Mouse (Mus musculus) gastrocnemius, adult 2 months (tissue): ENCODE measurements around the gene Cyp2d11. TPM values are rescaled to one million over a fixed set of nuclear protein-coding genes. Genes with fewer than 3 reads are reported as not detected.
"Not testable (repeated sequence)": the region's sequence is repeated elsewhere in the genome, so short reads cannot be mapped to it uniquely, and the experiment has no call there.

Experiments
- DNase-seq: peaks from one replicate; pipeline ENCODE4 v3.0.0; 2022
- H3K27ac ChIP-seq: fragments of 200-600 bp; 2 replicates; pipeline ENCODE4 v1.8.1; 2022; ENCODE audit warnings: mild to moderate bottlenecking
- H3K4me3 ChIP-seq: fragments of 200-600 bp; 2 replicates; pipeline ENCODE4 v1.8.1; 2022; ENCODE audit warnings: mild to moderate bottlenecking, moderate library complexity
- CTCF ChIP-seq: fragments of 200-600 bp; IDR thresholded peaks from 2 replicates; pipeline ENCODE4 v1.8.1; 2022; ENCODE audit warnings: antibody characterized with exemption, mild to moderate bottlenecking, moderate library complexity
- intact Hi-C: fragments of 180-260 bp; cut with DNase I; formaldehyde crosslinking; loops from one replicate; pipeline ENCODE4 v1.15.1; 2025
- total RNA-seq, 2 experiments: library from RNA; stranded (reverse); gene quantifications; 2 replicates each; pipeline ENCODE4 v1.2.3; 2021

Gene Cyp2d11
- total RNA-seq, 2 experiments from 2014 or later: not detected

DNA sequence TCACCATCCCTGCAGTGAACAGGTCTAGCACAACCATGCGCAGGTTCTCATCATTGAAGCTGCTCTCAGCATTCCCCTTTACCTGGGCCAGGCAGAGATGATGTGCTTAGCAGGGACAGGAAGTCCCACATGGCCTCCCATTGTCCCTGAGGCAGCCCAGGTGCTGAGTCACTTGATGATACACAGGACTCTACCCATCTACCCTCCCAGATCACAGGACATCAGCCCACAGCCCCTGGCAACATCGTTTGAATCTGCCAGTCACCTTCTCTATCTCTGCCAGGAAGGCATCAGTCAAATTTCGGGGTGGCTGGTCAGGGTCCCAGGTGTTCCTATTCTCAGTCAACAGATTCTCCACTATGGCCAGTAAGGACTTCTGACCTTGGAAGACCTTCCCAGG lies 10.3 kb upstream of the Cyp2d11 start:
- Histone ChIP-seq H3K4me3 (no peak overlapping the region), H3K27ac (no peak overlapping the region)
- no peak for DNase-seq
- intact Hi-C loops: no loop called here
- TF ChIP-seq CTCF: no peak

DNA sequence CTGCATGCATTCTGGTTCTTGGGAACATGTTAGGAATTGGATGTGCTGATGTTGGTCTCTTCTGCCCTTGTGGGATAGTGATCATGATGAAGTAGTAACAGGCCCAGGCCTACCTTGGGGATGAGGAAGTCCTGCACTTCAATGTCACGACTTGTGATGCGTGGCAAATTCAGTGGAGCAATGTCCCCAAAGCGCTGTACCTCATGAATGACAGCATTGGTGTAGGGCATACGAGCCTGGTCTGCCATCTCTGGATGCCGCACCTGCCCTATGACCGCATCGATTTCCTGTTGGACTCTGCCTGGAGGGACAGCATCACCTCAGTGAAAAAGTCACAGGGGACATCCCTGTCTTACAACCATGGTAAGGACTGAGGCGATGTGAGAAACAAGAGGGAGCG lies 9.8 kb upstream of the Cyp2d11 start:
- intact Hi-C loops: no loop called here

GRCm38 (mm10) chr15:82402741-82403140 lies 8.9 kb upstream of the Cyp2d11 start:
- no peak overlapping the region for H3K27ac ChIP-seq
- DNase-seq: no peak
- H3K4me3 ChIP-seq: no peak overlapping the region
- intact Hi-C loops: no loop called here
- no peak for TF ChIP-seq CTCF

More for the DNA sequence above, 9.8 kb upstream of the Cyp2d11 start:
- DNase-seq: no peak
- TF ChIP-seq CTCF: no peak
- Histone ChIP-seq H3K4me3 (no peak overlapping the region), H3K27ac (no peak overlapping the region)

DNA sequence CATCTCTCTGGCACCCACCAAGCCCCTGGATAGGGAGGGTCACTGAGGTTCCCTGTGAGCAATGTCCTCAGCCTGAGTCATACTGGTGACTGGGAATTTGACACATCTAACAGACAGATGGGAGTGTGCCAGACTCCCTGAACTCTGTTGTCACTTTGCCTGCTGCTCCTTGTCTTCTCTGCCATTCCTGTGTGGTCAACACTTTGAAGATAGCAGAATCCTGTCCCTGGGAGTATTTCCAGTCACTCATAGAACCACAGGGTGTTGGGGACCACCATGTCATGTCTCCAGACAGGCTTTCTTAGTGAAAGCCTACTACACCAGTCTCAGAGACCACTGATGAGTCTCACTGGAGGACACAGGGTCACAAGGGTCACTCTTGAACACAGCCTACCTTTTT lies 8.3 kb upstream of the Cyp2d11 start:
- Histone ChIP-seq H3K27ac (no peak overlapping the region), H3K4me3 (no peak overlapping the region)
- intact Hi-C loops: no loop called here
- DNase-seq: no peak
- TF ChIP-seq CTCF: no peak

GRCm38 (mm10) chr15:82401516-82401915 lies 7.7 kb upstream of the Cyp2d11 start:
- intact Hi-C loops: no loop called here

DNA sequence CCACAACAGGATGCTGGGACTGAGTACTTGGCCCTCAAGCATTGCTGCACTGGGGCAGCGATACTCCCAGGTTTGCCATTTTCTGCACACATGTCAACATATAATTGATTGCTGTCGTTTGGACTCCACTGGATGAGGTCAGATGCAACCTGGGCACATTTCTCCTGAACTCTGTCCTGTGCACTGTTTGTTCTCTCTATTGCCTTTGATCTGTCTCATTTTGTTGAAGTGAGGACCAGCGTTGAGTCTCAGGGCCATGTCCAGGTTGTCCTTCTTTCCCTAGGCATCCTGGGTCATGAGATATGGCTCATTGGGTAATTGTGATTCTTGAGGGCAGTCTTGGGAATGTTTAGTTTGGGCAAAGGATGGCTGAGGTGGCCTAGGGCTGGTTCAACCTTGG lies 2.1 kb upstream of the Cyp2d11 start:
- DNase-seq, H3K4me3 ChIP-seq, H3K27ac ChIP-seq, intact Hi-C loops: not testable (repeated sequence)

More at GRCm38 (mm10) chr15:82401516-82401915, 7.7 kb upstream of the Cyp2d11 start:
- no peak for TF ChIP-seq CTCF
- no peak overlapping the region for H3K27ac ChIP-seq
- DNase-seq: no peak
- no peak overlapping the region for H3K4me3 ChIP-seq

DNA sequence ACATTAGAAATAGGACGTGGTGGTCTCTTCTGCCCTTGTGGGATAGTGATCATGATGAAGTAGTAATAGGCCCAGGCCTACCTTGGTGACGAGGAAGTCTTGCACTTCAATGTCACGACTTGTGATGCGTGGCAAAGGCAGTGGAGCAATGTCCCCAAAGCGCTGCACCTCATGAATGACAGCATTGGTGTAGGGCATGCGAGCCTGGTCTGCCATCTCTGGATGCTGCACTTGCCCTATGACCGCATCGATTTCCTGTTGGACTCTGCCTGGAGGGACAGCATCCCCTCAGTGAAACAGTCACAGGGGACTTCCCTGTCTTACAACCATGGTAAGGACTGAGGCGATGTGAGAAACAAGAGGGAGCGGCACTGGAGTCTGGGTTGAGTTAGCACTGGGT lies 3.9 kb downstream of the Cyp2d11 start:
- intact Hi-C loops: loop anchor here (5.0 kb wide), 1 partner anchor 413 kb away; no protein-coding TSS in a partner anchor
- H3K27ac ChIP-seq, DNase-seq, H3K4me3 ChIP-seq: not testable (repeated sequence)

DNA sequence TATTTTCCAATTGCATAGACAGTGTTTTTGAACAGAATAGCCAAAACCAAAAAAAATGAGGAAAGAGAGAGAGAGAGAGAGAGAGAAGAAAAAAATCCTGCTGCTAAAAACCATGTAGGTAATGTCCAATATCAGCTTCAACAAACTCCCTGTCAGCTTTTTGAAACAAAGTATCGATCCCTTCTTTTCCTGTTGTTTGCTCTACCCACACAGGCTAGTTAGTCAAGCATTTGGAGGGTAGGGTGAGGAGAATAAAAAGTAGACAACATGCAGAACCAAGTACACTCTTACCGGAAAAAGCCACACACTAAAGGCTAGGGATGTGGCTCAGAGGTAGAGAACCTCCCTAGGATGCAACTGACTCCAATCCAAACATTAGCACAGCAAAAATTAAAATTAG lies 8.1 kb downstream of the Cyp2d11 start:
- Histone ChIP-seq H3K27ac (no peak overlapping the region), H3K4me3 (no peak overlapping the region)
- DNase-seq: no peak
- TF ChIP-seq CTCF: no peak
- intact Hi-C loops: loop anchor here (5.0 kb wide), 1 partner anchor 408 kb away; no protein-coding TSS in a partner anchor

DNA sequence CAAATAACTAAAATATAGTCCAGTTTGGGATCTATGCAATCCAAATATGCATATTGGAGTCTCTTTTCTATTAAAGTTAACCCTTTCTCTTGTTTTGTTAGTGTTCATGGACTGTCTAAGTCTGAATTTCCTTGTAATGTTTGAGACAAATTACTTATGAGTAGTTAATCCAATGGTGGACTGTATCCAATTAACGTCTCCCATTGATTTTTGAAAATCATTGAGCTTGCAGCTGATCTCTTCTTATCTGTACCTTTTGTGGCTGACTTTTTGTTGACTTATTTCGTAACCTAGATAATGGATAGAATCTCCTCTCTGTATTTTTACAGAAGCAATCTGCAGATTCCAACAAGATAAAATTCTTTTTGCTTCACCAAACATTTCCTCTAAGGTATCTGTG lies 11.4 kb downstream of the Cyp2d11 start:
- TF ChIP-seq CTCF: no peak
- intact Hi-C loops: no loop called here
- no peak for DNase-seq

GRCm38 (mm10) chr15:82380714-82381062 lies 13.1 kb downstream of the Cyp2d11 start:
- no peak for TF ChIP-seq CTCF
- H3K27ac ChIP-seq: peak overlapping the region; percentile 83
- intact Hi-C loops: loop anchor here (2.0 kb wide), 1 partner anchor 26 kb away; the partner anchor contains the start of gene Ndufa6
- no peak for DNase-seq
- peak overlapping the region; percentile 88 for H3K4me3 ChIP-seq

More for the DNA sequence above, 11.4 kb downstream of the Cyp2d11 start:
- no peak overlapping the region for H3K4me3 ChIP-seq
- H3K27ac ChIP-seq: no peak overlapping the region

DNA sequence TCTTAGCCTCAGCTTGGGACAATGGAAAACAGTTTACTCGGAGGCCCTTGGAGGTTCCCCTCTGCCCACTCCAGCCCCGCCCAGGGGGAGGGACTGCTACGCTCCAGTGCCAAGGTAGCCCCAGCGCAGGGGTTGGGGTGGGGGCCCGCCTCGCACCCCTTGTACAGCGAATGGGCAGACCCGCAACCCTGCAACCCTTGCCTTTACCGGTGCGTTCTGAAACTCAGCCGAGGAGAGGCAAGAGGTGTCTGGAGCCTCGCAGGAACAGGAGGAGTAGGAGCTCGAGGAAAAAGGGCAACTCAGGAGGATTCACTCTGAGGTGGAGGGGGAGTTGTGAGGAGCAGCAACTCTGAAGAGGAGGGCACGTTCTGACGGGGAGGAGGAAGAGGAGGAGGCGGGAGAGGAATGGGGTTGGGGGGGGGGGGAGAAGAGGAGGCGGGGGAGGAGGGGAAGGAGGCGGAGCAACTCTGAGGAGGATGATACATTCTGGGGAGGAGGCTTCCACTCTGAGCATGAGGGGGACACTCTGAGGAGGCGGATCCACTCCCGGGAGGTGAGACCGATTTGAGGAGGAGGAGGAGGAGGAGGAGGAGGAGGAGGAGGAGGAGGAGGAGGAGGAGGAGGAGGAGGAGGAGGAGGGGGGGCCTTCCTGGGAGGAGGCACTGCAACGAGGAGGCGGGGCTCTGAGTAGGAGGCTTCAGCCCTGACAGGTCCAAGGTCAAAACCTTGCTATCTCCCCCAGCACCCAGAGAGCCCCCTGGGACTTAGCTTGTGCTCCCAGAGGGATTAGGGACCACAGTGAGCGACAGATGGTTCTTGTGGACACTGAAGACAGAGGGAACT lies 13.7 kb downstream of the Cyp2d11 start, which contains the start of gene Cyp2d22:
Gene Cyp2d22 (minus strand): TSS at position 390 of the 843 bp plus-strand sequence.
- TF ChIP-seq CTCF: no peak
- intact Hi-C loops: loop anchor here (2.0 kb wide), 1 partner anchor 25 kb away; the partner anchor contains the start of gene Ndufa6
- Histone ChIP-seq H3K27ac (peak within 1 kb of the TSS; percentile 96), H3K4me3 (peak within 1 kb of the TSS; percentile 88)
- DNase-seq: peak; percentile 80

DNA sequence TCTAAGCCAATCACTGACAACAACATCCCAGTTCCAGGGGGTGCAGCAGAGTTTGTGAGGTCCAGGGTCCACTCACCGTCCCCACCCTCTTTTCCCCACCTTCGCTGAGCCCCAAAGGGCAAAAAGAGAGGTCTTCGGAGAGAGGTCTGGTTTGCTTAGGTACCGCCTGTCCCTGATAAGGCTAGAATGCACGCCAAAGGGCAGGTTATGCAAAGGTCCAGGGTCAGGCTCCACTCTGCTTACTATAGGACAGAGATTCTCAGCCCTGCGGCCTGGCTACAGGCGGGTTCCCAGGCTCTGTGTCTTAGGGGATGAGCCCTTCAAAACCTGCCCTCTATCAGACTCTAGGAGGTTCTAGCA lies 14.3 kb downstream of the Cyp2d11 start:
- intact Hi-C loops: no loop called here
- peak overlapping the region; percentile 88 for H3K4me3 ChIP-seq
- DNase-seq: peak; percentile 35
- H3K27ac ChIP-seq: peak overlapping the region; percentile 96
- no peak for TF ChIP-seq CTCF

DNA sequence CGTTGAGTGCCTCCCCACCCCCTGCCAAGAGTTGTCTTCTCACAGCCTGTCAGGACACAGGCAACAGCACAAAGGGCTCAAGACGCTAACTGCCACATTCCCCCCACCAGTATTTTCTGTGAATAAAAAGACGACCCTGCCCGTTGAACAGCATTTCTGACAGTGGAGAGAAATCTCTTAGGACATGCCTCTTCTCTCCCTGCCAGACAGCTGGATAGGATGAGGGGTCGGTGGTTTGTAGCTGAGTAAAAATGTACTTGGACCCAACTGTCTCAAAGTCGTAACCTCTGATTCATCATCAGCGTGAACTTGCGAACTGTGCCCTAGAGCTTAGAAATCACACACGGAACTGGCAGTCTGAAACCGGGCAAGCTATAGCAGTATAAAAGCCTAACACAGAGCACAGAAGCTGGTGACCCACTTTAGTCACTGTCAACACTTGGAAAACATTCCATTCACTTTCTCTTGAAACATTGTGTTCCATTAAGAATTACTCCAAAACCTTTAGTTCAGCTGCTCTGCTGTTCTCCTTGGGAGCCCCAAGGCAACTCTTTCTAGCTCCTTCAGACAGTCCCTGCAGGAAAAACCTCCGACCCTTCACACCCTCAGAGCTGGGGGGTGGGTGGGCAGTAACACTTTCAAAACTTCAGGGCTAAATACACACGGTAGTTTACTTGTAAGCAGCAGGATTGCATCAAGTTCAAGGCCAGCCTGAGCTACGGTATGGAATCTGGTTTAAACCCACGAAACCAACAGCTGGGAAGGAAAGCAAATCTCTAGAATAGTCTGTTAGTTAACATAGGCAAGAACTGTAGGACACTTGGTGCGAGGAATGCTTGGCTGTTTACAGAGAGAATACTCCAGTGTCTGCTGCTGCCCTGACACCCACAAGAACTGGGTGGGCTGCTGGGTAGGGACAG lies 15.3 kb downstream of the Cyp2d11 start:
- intact Hi-C loops: no loop called here
- peak overlapping the region; percentile 88 for H3K4me3 ChIP-seq
- no peak for DNase-seq
- peak overlapping the region; percentile 96 for H3K27ac ChIP-seq
- no peak for TF ChIP-seq CTCF
